Mouse (Mus musculus): ENCODE results near the gene Gm5737.
A peak's percentile ranks its signal among the peaks of the same experiment; 100 is the strongest.

Gm5737 gene

DNA sequence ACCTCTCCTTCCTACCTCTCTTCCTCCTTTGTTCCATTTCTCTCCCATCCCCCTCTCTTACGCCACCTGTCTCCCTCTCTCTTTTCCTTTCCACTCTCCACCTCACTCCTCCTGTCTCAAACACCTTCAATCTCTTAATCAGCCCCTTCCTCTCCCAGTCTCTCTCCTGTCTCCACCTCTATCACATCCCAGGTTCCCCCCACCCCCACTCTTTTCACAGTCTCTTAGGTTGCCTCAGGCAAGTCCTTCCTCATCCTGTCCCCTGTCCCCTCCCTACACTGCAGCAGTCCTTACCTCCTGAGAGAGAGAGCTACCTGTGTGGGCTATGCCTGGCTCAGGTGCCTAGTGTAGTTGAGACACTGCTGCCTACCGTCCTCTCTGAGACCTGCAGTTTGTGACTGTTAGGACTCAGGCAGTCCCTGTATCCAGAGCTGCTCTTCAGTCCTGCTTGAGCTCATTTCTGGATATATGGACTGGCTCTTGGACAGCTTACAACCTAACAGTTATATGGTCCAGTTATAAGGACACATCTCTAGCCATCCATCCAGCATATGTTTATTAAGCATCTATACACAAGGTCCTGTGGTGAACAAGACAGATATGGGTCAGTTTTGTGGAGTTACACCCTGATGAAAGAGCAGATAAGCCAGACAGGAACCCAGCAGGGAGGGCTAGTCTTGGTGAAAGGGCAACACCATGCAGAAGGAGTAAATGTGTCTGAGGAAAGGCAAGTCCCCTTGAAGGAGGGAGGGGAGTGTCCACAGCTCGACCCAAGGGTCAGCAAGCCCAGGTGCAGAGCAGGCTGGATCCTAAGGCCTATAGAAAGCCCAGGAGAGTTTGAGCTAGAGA is 63.6 kb downstream of the Gm5737 start:
- no peak for DNase-seq (ENCODE audit: low spot score in 2 of 2)

DNA sequence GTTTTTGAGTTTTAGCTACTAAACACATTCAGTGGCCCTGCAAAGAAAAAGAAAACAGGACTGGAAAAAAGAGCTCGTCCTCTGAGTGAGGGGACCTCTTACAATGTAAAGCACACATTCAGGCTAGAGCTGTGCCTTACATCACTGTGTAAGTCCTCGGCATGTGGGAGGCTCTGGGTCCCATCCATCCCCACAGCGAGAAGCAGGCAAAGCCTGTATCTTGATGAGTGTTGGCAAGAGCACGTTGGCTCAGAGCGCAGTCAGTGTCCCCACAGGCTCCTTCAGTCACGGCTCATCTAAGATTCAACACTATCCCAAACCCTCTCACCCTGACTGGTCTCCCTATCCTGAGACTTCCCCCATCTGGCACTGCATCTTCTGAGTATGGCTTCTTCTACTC is 66.1 kb downstream of the Gm5737 start:
- DNase-seq (ENCODE audit: low spot score in 2 of 2) = no peak

DNA sequence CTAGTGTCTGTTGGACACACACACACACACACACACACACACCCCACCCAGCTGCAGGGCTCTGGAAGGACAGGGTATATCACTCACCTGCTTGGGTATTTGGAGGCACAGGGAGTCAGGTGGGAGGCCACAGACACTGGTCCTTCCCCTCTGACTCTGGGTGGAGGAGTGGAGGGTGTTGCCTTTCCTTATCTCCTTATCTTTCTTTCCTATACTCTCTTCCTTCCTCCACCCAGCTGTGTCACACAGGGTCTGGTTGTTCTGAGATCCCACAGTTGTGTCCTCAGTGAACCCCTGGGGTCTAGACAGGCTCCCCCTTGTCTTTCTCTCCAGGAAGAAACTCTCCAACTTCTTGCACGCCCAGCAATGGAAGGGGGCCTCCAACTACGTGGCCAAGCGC is 67.8 kb downstream of the Gm5737 start:
- DNase-seq (ENCODE audit: low spot score in 2 of 2) = peak in 1 of 2 experiments; percentile 43

DNA sequence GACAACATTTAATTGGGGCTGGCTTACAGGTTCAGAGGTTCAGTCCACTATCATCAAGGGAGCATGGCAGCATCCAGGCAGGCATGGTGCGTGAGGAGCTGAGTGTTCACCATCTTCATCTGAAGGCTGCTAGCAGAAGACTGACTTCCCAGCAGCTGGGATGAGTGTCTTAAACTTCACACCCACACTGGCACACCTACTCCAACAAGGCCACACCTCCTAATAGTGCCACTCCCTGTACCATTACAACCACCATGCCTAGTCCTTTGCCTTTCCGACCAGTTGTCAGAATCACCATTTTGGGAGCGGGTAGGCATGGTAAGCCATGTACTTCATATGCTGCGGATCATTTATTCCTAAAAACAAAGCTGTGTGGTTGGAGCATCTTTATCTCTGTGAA is 68.6 kb downstream of the Gm5737 start:
- peak in 1 of 2 experiments; percentile 41 for DNase-seq (ENCODE audit: low spot score in 2 of 2)
